Mouse (Mus musculus): ENCODE measurements around the gene Pmfbp1.

- TF ChIP-seq GATA1 (IDR thresholded peaks at IDR 0.05; ENCODE audit: low read length) (no peak), TAL1 (IDR thresholded peaks at IDR 0.05; ENCODE audit: low read length) (no peak)
Observed at GRCm38 (mm10) chr8:109564766-109565165, 70.9 kb downstream of the Pmfbp1 start.
